ENCODE assay signal across 8 mouse cellular contexts in genomic region chr9:13969262-13969661, GRCm38 (mm10).
DNase-seq lines count a peak whose midpoint lies in the region; ATAC-seq lines count a peak whose summit lies in the region.

No protein-coding gene starts in this region.

- no peak for ATAC-seq in cerebellum, adult (ENCODE audit: insufficient number of reproducible peaks, low FRiP score, low TSS enrichment)
- ATAC-seq in monocyte, adult 5-6 weeks (replicated peaks; ENCODE audit: insufficient number of reproducible peaks, low FRiP score, low TSS enrichment, poor library complexity, severe bottlenecking) = no peak

- peak; percentile 7 for DNase-seq in cerebellum, adult 8-10 months
- DNase-seq in layer of hippocampus, adult 11-12 months (ENCODE audit: low spot score) = peak; percentile 21
- DNase-seq in layer of hippocampus, adult 9-10 months (ENCODE audit: low spot score) = no peak
- DNase-seq in adipocyte (ENCODE audit: low spot score) = peak; percentile 87
- peak; percentile 18 to 22 for DNase-seq in layer of hippocampus, adult 18-20 months (ENCODE audit: low spot score in 2 of 2)
- no peak for DNase-seq in B cell, adult 2 months

Comparison
In these comparisons a context has a peak if more than half of its experiments do, and no peak if none do; other contexts are left out.
1. DNase-seq: peak in cerebellum, adult 8-10 months (single experiment), layer of hippocampus, adult 11-12 months (single experiment), adipocyte (single experiment) and layer of hippocampus, adult 18-20 months (2 of 2); none in layer of hippocampus, adult 9-10 months (single experiment) and B cell, adult 2 months (0 of 2).